Mouse (Mus musculus): ENCODE measurements around the gene Sema7a. TPM values are rescaled to one million over a fixed set of nuclear protein-coding genes. Genes with fewer than 3 reads are reported as not detected.

The Sema7a gene
- total RNA-seq, 2 experiments from 2014 or later: 7.5 to 22.3 TPM

- DNase-seq: no peak
Observed at GRCm38 (mm10) chr9:57975200-57975821, 35.4 kb downstream of the Sema7a start.

- no peak for DNase-seq
Observed at GRCm38 (mm10) chr9:57978025-57978424, 38.1 kb downstream of the Sema7a start.

GRCm38 (mm10) chr9:57978858-57979257 lies 38.9 kb downstream of the Sema7a start:
- no peak for DNase-seq

GRCm38 (mm10) chr9:57980570-57980969 lies 40.7 kb downstream of the Sema7a start:
- DNase-seq: no peak

GRCm38 (mm10) chr9:57985304-57985703 lies 45.4 kb downstream of the Sema7a start:
- DNase-seq: no peak

GRCm38 (mm10) chr9:57986293-57986692 lies 46.4 kb downstream of the Sema7a start:
- DNase-seq: no peak

- no peak for DNase-seq
Observed at GRCm38 (mm10) chr9:57988098-57988497, 48.2 kb downstream of the Sema7a start.

GRCm38 (mm10) chr9:57989309-57989708 lies 49.4 kb downstream of the Sema7a start:
- DNase-seq: no peak

- peak; percentile 55 to 77 for DNase-seq
Observed at GRCm38 (mm10) chr9:57990438-57991110, 50.7 kb downstream of the Sema7a start.

GRCm38 (mm10) chr9:57992060-57992459 lies 52.1 kb downstream of the Sema7a start:
- DNase-seq: no peak

- no peak for DNase-seq
Observed at GRCm38 (mm10) chr9:57992781-57993591, 53.1 kb downstream of the Sema7a start.

- no peak for DNase-seq
Observed at GRCm38 (mm10) chr9:57995282-57995681, 55.4 kb downstream of the Sema7a start.

- DNase-seq: no peak
Observed at GRCm38 (mm10) chr9:57997511-57998031, 57.7 kb downstream of the Sema7a start.

GRCm38 (mm10) chr9:57998032-57998659 lies 58.2 kb downstream of the Sema7a start:
- DNase-seq: peak; percentile 48 to 65

GRCm38 (mm10) chr9:57998685-57999084 lies 58.8 kb downstream of the Sema7a start:
- no peak for DNase-seq

- DNase-seq: peak; percentile 77 to 86
Observed at GRCm38 (mm10) chr9:57999676-58000075, 59.8 kb downstream of the Sema7a start.

- DNase-seq: peak; percentile 73 to 77
Observed at GRCm38 (mm10) chr9:58003272-58003671, 63.4 kb downstream of the Sema7a start.

GRCm38 (mm10) chr9:58005753-58006461 lies 66.0 kb downstream of the Sema7a start, which contains the start of gene Cyp11a1:
Gene Cyp11a1, plus strand, starts transcription at chr9:58006411.
- no peak for DNase-seq

GRCm38 (mm10) chr9:58008336-58009014 lies 68.6 kb downstream of the Sema7a start:
- peak in 1 of 2 experiments; percentile 49 for DNase-seq

GRCm38 (mm10) chr9:58009015-58009362 lies 69.1 kb downstream of the Sema7a start:
- peak; percentile 90 to 91 for DNase-seq

- DNase-seq: no peak
Observed at GRCm38 (mm10) chr9:58009588-58009987, 69.7 kb downstream of the Sema7a start.

Measured in adrenal gland, postnatal 36 days (tissue).